1 mouse cellular context compared by ENCODE assay signal in genomic region chr11:96823880-96824782, GRCm38 (mm10).
TF ChIP-seq lines count a peak whose summit lies in the region.

No protein-coding gene starts in this region.

TF ChIP-seq in CH12.LX, 34 proteins besides CTCF, POLR2A, EP300 and RAD21 (continued from another document):
- TF ChIP-seq MAZ (IDR thresholded peaks at IDR 0.05; ENCODE audit: low read depth, low read length) = peak; percentile 84
- no peak for TF ChIP-seq USF2 (conservative IDR thresholded peaks at IDR 0.05; ENCODE audit: low read depth, low read length)
- no peak for TF ChIP-seq GABPA (IDR thresholded peaks at IDR 0.05; ENCODE audit: insufficient replicate concordance, low read depth, low read length)
- no peak for TF ChIP-seq MAFK (IDR thresholded peaks at IDR 0.05; ENCODE audit: insufficient replicate concordance, low read length)
- TF ChIP-seq CHD1 (IDR thresholded peaks at IDR 0.05; ENCODE audit: low read depth, low read length) = no peak
- no peak for TF ChIP-seq E2F4 (IDR thresholded peaks at IDR 0.05; ENCODE audit: insufficient replicate concordance, low read depth, low read length)
- peak; percentile 63 for TF ChIP-seq ETS1 (conservative IDR thresholded peaks at IDR 0.05; ENCODE audit: low read depth, low read length)
- no peak; the same call in 1 of the 2 replicates for TF ChIP-seq SIN3A (IDR thresholded peaks at IDR 0.05; ENCODE audit: low read length)
- peak; percentile 56 for TF ChIP-seq HCFC1 (IDR thresholded peaks at IDR 0.05; ENCODE audit: low read depth, low read length)
- peak; percentile 92 for TF ChIP-seq CHD2 (IDR thresholded peaks at IDR 0.05; ENCODE audit: low read length)
- no peak for TF ChIP-seq PAX5 (IDR thresholded peaks at IDR 0.05; ENCODE audit: low read length)
- peak; percentile 69 for TF ChIP-seq TCF12 (IDR thresholded peaks at IDR 0.05; ENCODE audit: low read depth, low read length)
- TF ChIP-seq KAT2A (IDR thresholded peaks at IDR 0.05; ENCODE audit: insufficient replicate concordance, low read length) = no peak
- TF ChIP-seq MEF2A (IDR thresholded peaks at IDR 0.05; ENCODE audit: borderline replicate concordance, low read depth, low read length) = no peak
- TF ChIP-seq ZMIZ1 (IDR thresholded peaks at IDR 0.05; ENCODE audit: low read depth, low read length) = no peak
- TF ChIP-seq NRF1 (IDR thresholded peaks at IDR 0.05; ENCODE audit: low read depth, low read length) = peak; percentile 59
- TF ChIP-seq MYC (IDR thresholded peaks at IDR 0.05; ENCODE audit: low read depth, low read length) = no peak
- peak; percentile 93 for TF ChIP-seq ELF1 (IDR thresholded peaks at IDR 0.05; ENCODE audit: low read depth, low read length)
- no peak for TF ChIP-seq IRF4 (IDR thresholded peaks at IDR 0.05; ENCODE audit: low read depth, low read length)
- TF ChIP-seq MXI1 (IDR thresholded peaks at IDR 0.05; ENCODE audit: low read depth, low read length) = peak; percentile 75
- TF ChIP-seq USF1 (IDR thresholded peaks at IDR 0.05; ENCODE audit: low read depth, low read length) = no peak
- no peak for TF ChIP-seq JUN (IDR thresholded peaks at IDR 0.05; ENCODE audit: insufficient read depth, low read depth, low read length)
- no peak for TF ChIP-seq NELFE (IDR thresholded peaks at IDR 0.05; ENCODE audit: low read depth, low read length)
- peak; percentile 67 for TF ChIP-seq TBP (conservative IDR thresholded peaks at IDR 0.05; ENCODE audit: low read depth, low read length)
- TF ChIP-seq BHLHE40 (IDR thresholded peaks at IDR 0.05; ENCODE audit: low read depth, low read length) = no peak
- TF ChIP-seq ZC3H11A (IDR thresholded peaks at IDR 0.05; ENCODE audit: low read depth, low read length) = no peak
- TF ChIP-seq ZNF384 (IDR thresholded peaks at IDR 0.05; ENCODE audit: low read depth, low read length) = peak; percentile 33
